11 mouse cellular contexts compared by ENCODE assay signal in the genomic region with DNA sequence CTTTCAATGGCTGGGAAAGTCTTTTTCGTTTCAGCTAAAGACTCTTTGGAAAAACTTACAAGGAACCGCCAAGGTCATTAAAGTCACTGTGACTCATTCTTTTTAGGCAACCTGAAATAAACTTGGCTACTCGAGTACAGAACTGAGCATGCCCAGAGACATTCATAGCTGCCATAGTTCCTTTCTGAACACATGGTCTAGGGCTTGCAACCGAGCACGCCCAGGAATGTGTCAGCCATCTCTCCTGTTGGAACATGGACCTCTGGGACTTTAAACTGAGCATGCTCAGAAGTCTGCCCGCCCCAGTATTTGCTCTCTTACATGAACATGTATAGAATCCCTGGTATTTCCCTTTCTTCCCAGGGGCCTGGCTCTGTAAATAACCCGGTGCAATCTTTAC. TPM values are rescaled to one million over a fixed set of nuclear protein-coding genes. Genes with fewer than 3 reads are reported as not detected.
DNase-seq lines count a peak whose midpoint lies in the region; ATAC-seq and TF ChIP-seq lines count a peak whose summit lies in the region.
"Had no signal": no experiment of that assay in that cellular context is flagged by ENCODE, and none has a peak within 500 bp of the region (broad histone marks: within the 10 kb centered on the region; RNA-seq: fewer than 3 reads in every experiment).

No protein-coding gene starts in this region.

- ATAC-seq in kidney, embryonic 14.5 days (ENCODE audit: low FRiP score, low TSS enrichment), result peak; percentile 30; the same call in 1 of the 2 replicates
- peak; percentile 59 for ATAC-seq in limb, embryonic 15.5 days (ENCODE audit: insufficient number of reproducible peaks, low FRiP score, low TSS enrichment, low read depth)
- no peak for ATAC-seq in frontal cortex, adult (ENCODE audit: low TSS enrichment)
- ATAC-seq: liver, postnatal 0 days had no signal

- DNase-seq in kidney, adult 8-10 months, result no peak
- DNase-seq in ZHBTc4 (ENCODE audit: low read depth, low spot score), result peak; percentile 61
- DNase-seq in left cerebral cortex, postnatal 4 days, result no peak
- DNase-seq: liver, postnatal 0 days; thymus, postnatal 25 days had no signal

- no peak overlapping the region for H3ac ChIP-seq in C2C12 (ENCODE audit: control insufficient read depth, insufficient read length, low read depth)

- 62% methylated on average over 7 of the region's 7 CpGs for WGBS in kidney, embryonic 14.5 days
- 40% methylated on average over 7 of the region's 7 CpGs for WGBS in limb, embryonic 15.5 days

- H3K27me3 ChIP-seq in kidney, embryonic 14.5 days (ENCODE audit: control insufficient read depth, insufficient read depth, low read length), result no peaks in the 10 kb centered on the region
- H3K27me3 ChIP-seq in C2C12 (ENCODE audit: control insufficient read depth, insufficient read depth, insufficient read length), result no peaks in the 10 kb centered on the region
- H3K27me3 ChIP-seq in limb, embryonic 15.5 days, result no peaks in the 10 kb centered on the region
- H3K27me3 ChIP-seq: Patski had no signal

- H3K79me3 ChIP-seq in C2C12 (ENCODE audit: low read depth), result no peaks in the 10 kb centered on the region

- H3K4me3 ChIP-seq in kidney, embryonic 14.5 days (ENCODE audit: low read length), result no peak overlapping the region
- H3K4me3 ChIP-seq in C2C12 (ENCODE audit: insufficient read depth, poor library complexity, severe bottlenecking), result no peak overlapping the region
- H3K4me3 ChIP-seq in limb, embryonic 15.5 days, result no peak overlapping the region

- no peaks in the 10 kb centered on the region for H3K79me2 ChIP-seq in C2C12 (ENCODE audit: control insufficient read depth, insufficient read depth)

- no peaks in the 10 kb centered on the region for H3K9me3 ChIP-seq in kidney, embryonic 14.5 days (ENCODE audit: control insufficient read depth, low read length)
- H3K9me3 ChIP-seq in limb, embryonic 15.5 days, result no peaks in the 10 kb centered on the region

- H3K27ac ChIP-seq in kidney, embryonic 14.5 days (ENCODE audit: low read depth, low read length), result no peak overlapping the region
- H3K27ac ChIP-seq in limb, embryonic 15.5 days, result peak overlapping the region; percentile 55

- TF ChIP-seq CTCF in C2C12 (IDR thresholded peaks at IDR 0.05; ENCODE audit: control insufficient read depth, insufficient read depth, insufficient read length), result no peak

- no peaks in the 10 kb centered on the region for H3K36me3 ChIP-seq in kidney, embryonic 14.5 days (ENCODE audit: control insufficient read depth, insufficient read depth, low read length)
- H3K36me3 ChIP-seq in C2C12 (ENCODE audit: control insufficient read depth, insufficient read depth), result no peaks in the 10 kb centered on the region
- H3K36me3 ChIP-seq in limb, embryonic 15.5 days, result no peaks in the 10 kb centered on the region

- H3K4me2 ChIP-seq in kidney, embryonic 14.5 days (replicated peaks; ENCODE audit: low read depth, low read length), result no peak overlapping the region
- 0 out of 2 replicates have a peak overlapping the region, but pooled peaks have one; percentile 5 for H3K4me2 ChIP-seq in limb, embryonic 15.5 days

- no peak overlapping the region for H3K9ac ChIP-seq in kidney, embryonic 14.5 days (ENCODE audit: low read depth, low read length)
- H3K9ac ChIP-seq in limb, embryonic 15.5 days, result no peak overlapping the region
- H3K9ac ChIP-seq: liver, postnatal 0 days had no signal

- intact Hi-C loops in left cerebral cortex, postnatal 4 days (cut with DNase I), result no loop called here

- H3K4me1 ChIP-seq in kidney, embryonic 14.5 days (ENCODE audit: control insufficient read depth, insufficient read depth, low read length), result peaks cover 14% of the 10 kb centered on the region; the same call in 1 of the 2 replicates
- H3K4me1 ChIP-seq in limb, embryonic 15.5 days, result peaks cover 21% of the 10 kb centered on the region

TF ChIP-seq in C2C12, 6 proteins besides CTCF, POLR2A, EP300 and RAD21:
- TF ChIP-seq USF1 (IDR thresholded peaks at IDR 0.05; ENCODE audit: low read depth) (peak; percentile 5), MYOG (IDR thresholded peaks at IDR 0.05; ENCODE audit: control insufficient read depth, extremely low read depth, insufficient read length) (no peak)

RNA-seq across cellular contexts. Expression of gene Prf1, which starts 11.4 kb away (rescaled TPM):
- polyA plus RNA-seq in kidney, embryonic 14.5 days (2014; fragmentation: Nextera tagmentation; extraction: Ambion mirVana), result not detected in 2 replicates
- polyA plus RNA-seq in C2C12 (2012; fragmentation: generic; extraction: Trizol), result not detected
- polyA plus RNA-seq in limb, embryonic 15.5 days (2015; fragmentation: Nextera tagmentation; extraction: Ambion mirVana), result 0.09 TPM in 1 of 2 replicates, not detected in the other
- not detected for total RNA-seq in left cerebral cortex, postnatal 4 days (2021)
- total RNA-seq: layer of hippocampus, postnatal 10 days had no signal
- polyA plus RNA-seq: Patski had no signal

RNA-seq across cellular contexts. Expression of gene Adamts14, which starts 13.0 kb away (rescaled TPM):
- 1.3 and 1.4 TPM in 2 replicates for polyA plus RNA-seq in kidney, embryonic 14.5 days (2014; fragmentation: Nextera tagmentation; extraction: Ambion mirVana)
- 7.0 TPM for polyA plus RNA-seq in C2C12 (2012; fragmentation: generic; extraction: Trizol)
- 4.9 and 6.9 TPM in 2 replicates for polyA plus RNA-seq in limb, embryonic 15.5 days (2015; fragmentation: Nextera tagmentation; extraction: Ambion mirVana)
- 1 to 10 TPM; 1.0 to 1.5 TPM for total RNA-seq in left cerebral cortex, postnatal 4 days (2021)
